In the genomic region with DNA sequence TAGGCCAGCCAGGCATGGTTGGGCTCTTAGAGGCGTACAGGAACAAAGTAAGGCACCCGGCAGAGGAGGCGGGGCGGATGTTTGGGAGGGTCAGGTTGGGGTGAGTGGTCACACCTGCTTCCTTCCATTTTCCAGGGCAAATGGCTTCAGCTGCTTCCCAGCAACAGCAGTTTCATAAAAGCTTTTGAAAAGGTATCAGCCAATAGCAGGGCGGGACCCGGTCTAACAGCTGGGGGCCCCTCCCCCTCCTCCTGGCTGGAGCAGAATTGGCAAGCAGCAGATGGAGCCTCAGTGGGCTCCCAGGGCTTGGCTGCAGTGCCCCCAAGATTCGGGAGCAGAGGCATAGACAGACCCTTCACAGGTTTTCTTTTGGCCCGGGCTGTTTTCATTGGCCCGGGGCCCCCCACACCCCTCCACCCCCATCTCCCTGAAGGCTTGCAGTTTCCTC, we compare ENCODE assay signal across 8 mouse cellular contexts. TPM values are rescaled to one million over a fixed set of nuclear protein-coding genes. Genes with fewer than 3 reads are reported as not detected.
A peak's percentile ranks its signal among the peaks of the same experiment; 100 is the strongest.
DNase-seq lines count a peak whose midpoint lies in the region; ATAC-seq and TF ChIP-seq lines count a peak whose summit lies in the region.

No protein-coding gene starts in this region.

- peak; percentile 83 for ATAC-seq in intestine, embryonic 15.5 days
- peak; percentile 77; the same call in 1 of the 2 replicates for ATAC-seq in stomach, embryonic 16.5 days (ENCODE audit: insufficient read depth, low FRiP score)

- no peaks in the 10 kb centered on the region for H3K27me3 ChIP-seq in C2C12 (ENCODE audit: control insufficient read depth, insufficient read depth, insufficient read length)
- no peaks in the 10 kb centered on the region for H3K27me3 ChIP-seq in intestine, embryonic 15.5 days (replicated peaks)
- no peaks in the 10 kb centered on the region for H3K27me3 ChIP-seq in stomach, embryonic 16.5 days (ENCODE audit: control insufficient read depth, insufficient read depth, low read length)

- TF ChIP-seq CTCF in C2C12 (IDR thresholded peaks at IDR 0.05; ENCODE audit: control insufficient read depth, insufficient read depth, insufficient read length): no peak
- TF ChIP-seq CTCF in brain, embryonic 14.5 days (IDR thresholded peaks at IDR 0.05; ENCODE audit: borderline replicate concordance, extremely low read depth, insufficient read depth, insufficient read length): no peak

- H3ac ChIP-seq in C2C12 (ENCODE audit: control insufficient read depth, insufficient read length, low read depth): no peak overlapping the region

- peak; percentile 95 for DNase-seq in brain, embryonic 14.5 days (ENCODE audit: low read depth)
- DNase-seq in heart, adult 18-20 months: peak; percentile 52 to 59
- peak; percentile 73 for DNase-seq in lung, postnatal 10 days
- DNase-seq in layer of hippocampus, adult 18-20 months (ENCODE audit: low spot score in 2 of 2): no peak
- no peak for DNase-seq in spleen, adult 12 weeks (ENCODE audit: low spot score)

- no peak overlapping the region; the same call in 1 of the 2 replicates for H3K9ac ChIP-seq in intestine, embryonic 15.5 days
- 0 out of 2 replicates have a peak overlapping the region, but pooled peaks have one; percentile 28 for H3K9ac ChIP-seq in stomach, embryonic 16.5 days (ENCODE audit: low read length)

- H3K79me2 ChIP-seq in C2C12 (ENCODE audit: control insufficient read depth, insufficient read depth): no peaks in the 10 kb centered on the region

- H3K27ac ChIP-seq in intestine, embryonic 15.5 days: peak overlapping the region; percentile 61
- H3K27ac ChIP-seq in stomach, embryonic 16.5 days (ENCODE audit: low read length): peak overlapping the region; percentile 80

- no peaks in the 10 kb centered on the region for H3K79me3 ChIP-seq in C2C12 (ENCODE audit: low read depth)

- H3K4me2 ChIP-seq in intestine, embryonic 15.5 days (replicated peaks): peak overlapping the region; percentile 49
- peak overlapping the region; percentile 45 for H3K4me2 ChIP-seq in stomach, embryonic 16.5 days (ENCODE audit: low read depth, low read length)

- no peak for TF ChIP-seq POLR2A in brain, embryonic 14.5 days (IDR thresholded peaks at IDR 0.05; ENCODE audit: borderline replicate concordance, extremely low read depth, insufficient read depth, insufficient read length, poor library complexity, severe bottlenecking)

- H3K4me3 ChIP-seq in C2C12 (ENCODE audit: insufficient read depth, poor library complexity, severe bottlenecking): no peak overlapping the region
- no peak overlapping the region for H3K4me3 ChIP-seq in intestine, embryonic 15.5 days (replicated peaks)
- H3K4me3 ChIP-seq in stomach, embryonic 16.5 days (replicated peaks; ENCODE audit: low read length): peak overlapping the region; percentile 15

- peaks cover 10% of the 10 kb centered on the region for H3K4me1 ChIP-seq in intestine, embryonic 15.5 days (replicated peaks)
- H3K4me1 ChIP-seq in stomach, embryonic 16.5 days (ENCODE audit: control insufficient read depth, insufficient read depth, low read length): peaks cover 16% of the 10 kb centered on the region

- H3K36me3 ChIP-seq in C2C12 (ENCODE audit: control insufficient read depth, insufficient read depth): no peaks in the 10 kb centered on the region
- no peaks in the 10 kb centered on the region for H3K36me3 ChIP-seq in intestine, embryonic 15.5 days
- no peaks in the 10 kb centered on the region for H3K36me3 ChIP-seq in stomach, embryonic 16.5 days (ENCODE audit: control insufficient read depth, insufficient read depth, low read length)

- 6% methylated on average over 9 of the region's 9 CpGs for WGBS in intestine, embryonic 15.5 days
- WGBS in stomach, embryonic 16.5 days: 5% methylated on average over 9 of the region's 9 CpGs

- H3K9me3 ChIP-seq in intestine, embryonic 15.5 days: no peaks in the 10 kb centered on the region
- no peaks in the 10 kb centered on the region for H3K9me3 ChIP-seq in stomach, embryonic 16.5 days (replicated peaks; ENCODE audit: control insufficient read depth, low read length)

TF ChIP-seq in C2C12, 6 proteins besides CTCF, POLR2A, EP300 and RAD21:
- no peak for TF ChIP-seq MAX (IDR thresholded peaks at IDR 0.05)
- TF ChIP-seq MYOD1 (IDR thresholded peaks at IDR 0.05; ENCODE audit: control insufficient read depth, insufficient read length, low read depth): peak; percentile 55
- TF ChIP-seq USF1 (IDR thresholded peaks at IDR 0.05; ENCODE audit: low read depth): no peak
- no peak for TF ChIP-seq FOSL1 (IDR thresholded peaks at IDR 0.05; ENCODE audit: insufficient read depth, low read length, poor library complexity, severe bottlenecking)
- TF ChIP-seq CEBPB (IDR thresholded peaks at IDR 0.05; ENCODE audit: low read depth): no peak
TF ChIP-seq in C2C12: peak in this region for 1.

RNA-seq across cellular contexts. Expression of gene Rgs8, which starts 11.3 kb away (rescaled TPM):
- under 0.01 TPM for polyA plus RNA-seq in C2C12 (2012; fragmentation: generic; extraction: Trizol)
- 31.1 and 46.2 TPM in 2 replicates for polyA plus RNA-seq in brain, embryonic 14.5 days (2012; rRNA removed)
- total RNA-seq in heart, adult 18-20 months (2021): not detected
- 0.23 and 0.37 TPM in 2 replicates for polyA plus RNA-seq in intestine, embryonic 15.5 days (2015; fragmentation: Nextera tagmentation; extraction: Ambion mirVana)
- 0.32 and 0.50 TPM in 2 replicates for polyA plus RNA-seq in stomach, embryonic 16.5 days (2015; fragmentation: Nextera tagmentation; extraction: Ambion mirVana)
- 10 to 100 TPM; 70.7 to 73.5 TPM for total RNA-seq in layer of hippocampus, adult 18-20 months (2021)

Comparison
In these comparisons a context has a peak if more than half of its experiments do, and no peak if none do; other contexts are left out.
1. DNase-seq: peak in brain, embryonic 14.5 days (single experiment), heart, adult 18-20 months (2 of 2) and lung, postnatal 10 days (single experiment); none in layer of hippocampus, adult 18-20 months (0 of 2) and spleen, adult 12 weeks (single experiment).
2. RNA of gene Rgs8, which starts 11.3 kb away (polyA plus RNA-seq): 31.1 to 46.2 TPM in brain, embryonic 14.5 days; 0.32 to 0.50 TPM in stomach, embryonic 16.5 days, 0.23 to 0.37 TPM in intestine, embryonic 15.5 days and under 0.01 TPM in C2C12 (single experiment); every median in the first group is over 10 times any median in the second.